Mouse (Mus musculus) adrenal gland, adult 2 months (tissue): ENCODE measurements at regions not wholly inside any gene's neighbourhood (a gene's known extent, or its start where the extent isn't known, plus 50 kb on each side); places are given as distances from the start of the nearest gene placed in this dataset.
A peak's percentile ranks its signal among the peaks of the same experiment; 100 is the strongest.

Experiments
- DNase-seq: peaks from one replicate; pipeline ENCODE4 v3.0.0; 2021

GRCm38 (mm10) chr3:101749841-101750240, 98.9 kb downstream of the Mab21l3 start:
- no peak for DNase-seq

GRCm38 (mm10) chr3:101749031-101749632, 99.6 kb downstream of the Mab21l3 start:
- no peak for DNase-seq

- DNase-seq: no peak
These were observed 100.6 kb downstream of the Mab21l3 start for GRCm38 (mm10) chr3:101748186-101748585.

GRCm38 (mm10) chr3:101740906-101741305, 107.9 kb downstream of the Mab21l3 start:
- DNase-seq: no peak

GRCm38 (mm10) chr3:101737197-101737596, 111.6 kb downstream of the Mab21l3 start:
- no peak for DNase-seq

- no peak for DNase-seq
These were observed 119.7 kb downstream of the Mab21l3 start for GRCm38 (mm10) chr3:101729044-101729443.

- DNase-seq: no peak
These were observed 118.4 kb upstream of the Atp1a1 start for GRCm38 (mm10) chr3:101722926-101723325.

- no peak for DNase-seq
These were observed 117.5 kb upstream of the Atp1a1 start for GRCm38 (mm10) chr3:101722001-101722400.

- DNase-seq: no peak
These were observed 110.9 kb upstream of the Atp1a1 start for GRCm38 (mm10) chr3:101715416-101715815.

- DNase-seq: no peak
These were observed 110.3 kb upstream of the Atp1a1 start for GRCm38 (mm10) chr3:101714810-101715209.

GRCm38 (mm10) chr3:101713669-101714068, 109.2 kb upstream of the Atp1a1 start:
- DNase-seq: no peak

GRCm38 (mm10) chr3:101713138-101713638, 108.7 kb upstream of the Atp1a1 start:
- no peak for DNase-seq

GRCm38 (mm10) chr3:101712666-101713065, 108.2 kb upstream of the Atp1a1 start:
- DNase-seq: no peak

GRCm38 (mm10) chr3:101711594-101712171, 107.2 kb upstream of the Atp1a1 start:
- no peak for DNase-seq

- peak; percentile 75 for DNase-seq
These were observed 105.0 kb upstream of the Atp1a1 start for GRCm38 (mm10) chr3:101709379-101709970.

GRCm38 (mm10) chr3:101708821-101709220, 104.3 kb upstream of the Atp1a1 start:
- no peak for DNase-seq

GRCm38 (mm10) chr3:101704919-101705318, 100.4 kb upstream of the Atp1a1 start:
- peak; percentile 91 for DNase-seq

- DNase-seq: peak; percentile 51
These were observed 99.8 kb upstream of the Atp1a1 start for GRCm38 (mm10) chr3:101704326-101704725.

GRCm38 (mm10) chr3:101701763-101702173, 97.3 kb upstream of the Atp1a1 start:
- DNase-seq: no peak

GRCm38 (mm10) chr3:101700974-101701610, 96.6 kb upstream of the Atp1a1 start:
- peak; percentile 67 for DNase-seq

GRCm38 (mm10) chr3:101699929-101700681, 95.6 kb upstream of the Atp1a1 start:
- peak; percentile 55 for DNase-seq

- DNase-seq: no peak
These were observed 92.3 kb upstream of the Atp1a1 start for GRCm38 (mm10) chr3:101696832-101697231.
